Mouse (Mus musculus) spleen, embryonic (tissue): Measurements from ENCODE around the gene Cep63.

Source experiments
- CTCF ChIA-PET: fragments of 350-600 bp; sonication (Branson Sonifier 250); formaldehyde crosslinking; loops from one replicate; lab custom pipeline; 2022; lab: Charles Lee

Cep63 gene

GRCm38 (mm10) chr9:102625983-102626838 is at the start of gene Cep63, which contains the start of gene Anapc13:
Gene Cep63 (minus strand): TSS chr9:102626534.
Gene Anapc13 (plus strand): TSS chr9:102626296.
- CTCF ChIA-PET: interaction anchor here (1.3 kb wide), 1 partner anchor 10 kb away, joined by 6 read pairs; no protein-coding TSS in a partner anchor

- CTCF ChIA-PET: no interaction called here
Observed at GRCm38 (mm10) chr9:102675922-102676321, 49.6 kb upstream of the Cep63 start.

- CTCF ChIA-PET: no interaction called here
Observed at GRCm38 (mm10) chr9:102673381-102673780, 47.0 kb upstream of the Cep63 start.

GRCm38 (mm10) chr9:102668906-102669305 is 42.6 kb upstream of the Cep63 start:
- CTCF ChIA-PET: interaction anchor here (0.5 kb wide), 1 partner anchor 216 kb away, joined by 3 read pairs; no protein-coding TSS in a partner anchor

- CTCF ChIA-PET: no interaction called here
Observed at GRCm38 (mm10) chr9:102668115-102668514, 41.8 kb upstream of the Cep63 start.

- CTCF ChIA-PET: no interaction called here
Observed at GRCm38 (mm10) chr9:102656355-102657095, 30.2 kb upstream of the Cep63 start.

- CTCF ChIA-PET: no interaction called here
Observed at GRCm38 (mm10) chr9:102651199-102651720, 24.9 kb upstream of the Cep63 start.

- CTCF ChIA-PET: no interaction called here
Observed at GRCm38 (mm10) chr9:102650637-102651036, 24.3 kb upstream of the Cep63 start.

- CTCF ChIA-PET: no interaction called here
Observed at GRCm38 (mm10) chr9:102649917-102650527, 23.7 kb upstream of the Cep63 start.

- CTCF ChIA-PET: no interaction called here
Observed at GRCm38 (mm10) chr9:102647010-102647409, 20.7 kb upstream of the Cep63 start.

GRCm38 (mm10) chr9:102645119-102645695 is 18.9 kb upstream of the Cep63 start:
- CTCF ChIA-PET: no interaction called here

GRCm38 (mm10) chr9:102643486-102644101 is 17.3 kb upstream of the Cep63 start:
- CTCF ChIA-PET: no interaction called here

- CTCF ChIA-PET: no interaction called here
Observed at GRCm38 (mm10) chr9:102643071-102643485, 16.7 kb upstream of the Cep63 start.

- CTCF ChIA-PET: no interaction called here
Observed at GRCm38 (mm10) chr9:102641531-102641930, 15.2 kb upstream of the Cep63 start.

GRCm38 (mm10) chr9:102639510-102639909 is 13.2 kb upstream of the Cep63 start:
- CTCF ChIA-PET: no interaction called here

GRCm38 (mm10) chr9:102638963-102639362 is 12.6 kb upstream of the Cep63 start:
- CTCF ChIA-PET: no interaction called here

- CTCF ChIA-PET: interaction anchor here (1.2 to 1.5 kb wide), 3 partner anchors 11 to 149 kb away, joined by 3 to 6 read pairs (median 6); partner anchors contain the start of genes Anapc13 and Cep63
Observed at GRCm38 (mm10) chr9:102637115-102637514, 10.8 kb upstream of the Cep63 start.

- CTCF ChIA-PET: interaction anchor here (0.9 to 1.5 kb wide), 4 partner anchors 10 to 243 kb away, joined by 3 to 6 read pairs (median 5); partner anchors contain the start of genes Anapc13 and Cep63
Observed at GRCm38 (mm10) chr9:102636553-102636952, 10.2 kb upstream of the Cep63 start.

- CTCF ChIA-PET: no interaction called here
Observed at GRCm38 (mm10) chr9:102634453-102634852, 8.1 kb upstream of the Cep63 start.

- CTCF ChIA-PET: no interaction called here
Observed at GRCm38 (mm10) chr9:102632923-102633537, 6.7 kb upstream of the Cep63 start.
